Mouse (Mus musculus) ES-E14 (cell line): ENCODE data around the gene Mapk14. TPM values are rescaled to one million over a fixed set of nuclear protein-coding genes. Genes with fewer than 3 reads are reported as not detected.
A peak's percentile ranks its signal among the peaks of the same experiment; 100 is the strongest.

Source experiments
- DNase-seq: peaks from one replicate; pipeline ENCODE4 v3.0.0-alpha.2; 2013; ENCODE audit warnings: low read depth, low spot score
- H3K27ac ChIP-seq: 2 replicates; pipeline ENCODE4 v1.5.1; 2012; ENCODE audit warnings: low read depth, mild to moderate bottlenecking, low read length, moderate library complexity, mixed read lengths; ENCODE audit not compliant: poor library complexity, insufficient read depth, severe bottlenecking
- H3K36me3 ChIP-seq: 2 replicates; pipeline ENCODE4 v1.6.1; 2012; ENCODE audit warnings: mild to moderate bottlenecking, low read length, moderate library complexity, mixed read lengths; ENCODE audit not compliant: control insufficient read depth, poor library complexity, insufficient read depth, severe bottlenecking
- H3K4me1 ChIP-seq, 2 experiments: fragments of 150-350 bp in 1 of 2; sonication (generic) in 1 of 2; 2 replicates each; pipeline ENCODE4 v1.6.1; 2012; ENCODE audit warnings: low read length in 2 of 2, mild to moderate bottlenecking in 1 of 2, mixed read lengths in 1 of 2; ENCODE audit not compliant: control insufficient read depth in 2 of 2, insufficient read depth in 2 of 2, poor library complexity in 1 of 2
- H3K4me3 ChIP-seq, 2 experiments: fragments of 150-350 bp in 1 of 2; sonication (generic) in 1 of 2; 2 replicates each; pipeline ENCODE4 v1.5.1; 2012; ENCODE audit warnings: low read length in 2 of 2, low read depth in 1 of 2, mild to moderate bottlenecking in 1 of 2, mixed read lengths in 1 of 2; ENCODE audit not compliant: insufficient read depth in 1 of 2, poor library complexity in 1 of 2, severe bottlenecking in 1 of 2
- H3K9ac ChIP-seq: 2 replicates; pipeline ENCODE4 v1.6.1; 2012; ENCODE audit warnings: low read depth, mild to moderate bottlenecking, low read length, mixed read lengths; ENCODE audit not compliant: poor library complexity, insufficient read depth, severe bottlenecking
- H3K9me3 ChIP-seq: fragments of 150-350 bp; sonication (generic); 2 replicates; pipeline ENCODE4 v1.6.1; 2012; ENCODE audit warnings: low read depth, mild to moderate bottlenecking, low read length; ENCODE audit not compliant: control insufficient read depth, insufficient read depth
- CHD2 ChIP-seq: IDR thresholded peaks from 2 replicates; pipeline ENCODE4 v1.6.1; 2014; ENCODE audit warnings: mild to moderate bottlenecking, low read depth, low read length, inconsistent platforms
- HCFC1 ChIP-seq: IDR thresholded peaks from 2 replicates; pipeline ENCODE4 v1.6.1; 2012; ENCODE audit warnings: low read length, inconsistent platforms, borderline replicate concordance; ENCODE audit not compliant: insufficient read depth
- MAFK ChIP-seq: IDR thresholded peaks from 2 replicates; pipeline ENCODE4 v1.6.1; 2014; ENCODE audit warnings: mild to moderate bottlenecking, low read depth, low read length, inconsistent platforms; ENCODE audit not compliant: insufficient read depth
- ZC3H11A ChIP-seq: IDR thresholded peaks from 2 replicates; pipeline ENCODE4 v1.6.1; 2012; ENCODE audit warnings: low read depth, mild to moderate bottlenecking, inconsistent platforms, low read length, borderline replicate concordance
- ZNF384 ChIP-seq: IDR thresholded peaks from 2 replicates; pipeline ENCODE4 v1.6.1; 2012; ENCODE audit warnings: low read depth, low read length, inconsistent platforms
- in situ Hi-C, 2 experiments: fragments of 600-800 bp; cut with MboI; formaldehyde crosslinking; loops; one replicate each; pipeline ENCODE4 v1.15.1; 2025; ENCODE audit warnings: low sequenced_read_pairs in 2 of 2, inconsistent platforms in 1 of 2; ENCODE audit not compliant: unreplicated experiment in 2 of 2
- total RNA-seq: library from RNA; depleted of rRNA; stranded (reverse); fragments of 300-350 nt; gene quantifications from 2 replicates; pipeline ENCODE4 v1.2.3, GENCODE M21; 2012

Gene Mapk14
- total RNA-seq, 1 experiment = 77.3 TPM

GRCm38 (mm10) chr17:28766781-28767515, 75.8 kb downstream of the Mapk14 start:
- Histone ChIP-seq H3K36me3 (no peaks in the 10 kb centered on the region), H3K9me3 (no peaks in the 10 kb centered on the region), H3K4me3 (no peak overlapping the region), H3K4me1 (peaks cover 0 to 2% of the 10 kb centered on the region in 2 experiments; a peak in 1 of 4 replicates), H3K9ac (no peak overlapping the region), H3K27ac (no peak overlapping the region)
- TF ChIP-seq HCFC1 (no peak), ZC3H11A (no peak), MAFK (no peak), ZNF384 (no peak), CHD2 (no peak)
- in situ Hi-C loops = no loop called here
- DNase-seq = no peak

GRCm38 (mm10) chr17:28769121-28769874, 78.2 kb downstream of the Mapk14 start, which contains the start of gene Mapk13:
Gene Mapk13, plus strand, starts transcription at chr17:28769297.
- Histone ChIP-seq H3K9ac (peak within 1 kb of the TSS; percentile 66), H3K27ac (no peak within 1 kb of the TSS), H3K9me3 (no peaks in the 10 kb centered on the region), H3K4me3 (peak within 1 kb of the TSS; percentile 68 to 94), H3K36me3 (no peaks in the 10 kb centered on the region), H3K4me1 (peaks cover 0 to 2% of the 10 kb centered on the region in 2 experiments; a peak in 1 of 4 replicates)
- in situ Hi-C loops = no loop called here
- TF ChIP-seq HCFC1 = no peak
- TF ChIP-seq ZNF384 = no peak
- no peak for TF ChIP-seq CHD2
- TF ChIP-seq MAFK = no peak
- TF ChIP-seq ZC3H11A = no peak
- no peak for DNase-seq

GRCm38 (mm10) chr17:28769875-28770421, 78.8 kb downstream of the Mapk14 start:
- Histone ChIP-seq H3K27ac (no peak overlapping the region), H3K36me3 (no peaks in the 10 kb centered on the region), H3K4me3 (peak overlapping the region; percentile 68 to 94), H3K9me3 (no peaks in the 10 kb centered on the region), H3K9ac (peak overlapping the region; percentile 9; the same call in 1 of the 2 replicates), H3K4me1 (peaks cover 0 to 2% of the 10 kb centered on the region in 2 experiments; a peak in 1 of 4 replicates)
- in situ Hi-C loops = no loop called here
- no peak for TF ChIP-seq ZC3H11A
- TF ChIP-seq MAFK = no peak
- no peak for TF ChIP-seq ZNF384
- TF ChIP-seq CHD2 = no peak
- no peak for TF ChIP-seq HCFC1
- no peak for DNase-seq

- in situ Hi-C loops = no loop called here
Observed at GRCm38 (mm10) chr17:28771289-28771688, 80.2 kb downstream of the Mapk14 start.

More at GRCm38 (mm10) chr17:28771289-28771688, 80.2 kb downstream of the Mapk14 start:
- Histone ChIP-seq H3K36me3 (no peaks in the 10 kb centered on the region), H3K4me1 (peaks cover 0 to 2% of the 10 kb centered on the region in 2 experiments; a peak in 1 of 4 replicates), H3K9ac (no peak overlapping the region), H3K4me3 (no peak overlapping the region), H3K27ac (no peak overlapping the region), H3K9me3 (no peaks in the 10 kb centered on the region)
- no peak for TF ChIP-seq ZC3H11A
- TF ChIP-seq HCFC1 = no peak
- TF ChIP-seq ZNF384 = no peak
- TF ChIP-seq MAFK = no peak
- no peak for TF ChIP-seq CHD2
- no peak for DNase-seq
